Comparison of ENCODE assay signal across 10 mouse cellular contexts in genomic region chr10:52217564-52217934, GRCm38 (mm10). TPM values are rescaled to one million over a fixed set of nuclear protein-coding genes. Genes with fewer than 3 reads are reported as not detected.
DNase-seq lines count a peak whose midpoint lies in the region; ATAC-seq and TF ChIP-seq lines count a peak whose summit lies in the region.
"Had no signal": no experiment of that assay in that cellular context is flagged by ENCODE, and none has a peak within 500 bp of the region (broad histone marks: within the 10 kb centered on the region; RNA-seq: fewer than 3 reads in every experiment).

No protein-coding gene starts in this region.

- no peak overlapping the region for H3K4me2 ChIP-seq in forebrain, embryonic 13.5 days
- H3K4me2 ChIP-seq in forebrain, embryonic 11.5 days (ENCODE audit: low read depth, low read length, severe bottlenecking) = no peak overlapping the region
- H3K4me2 ChIP-seq in lung, embryonic 14.5 days = no peak overlapping the region
- H3K4me2 ChIP-seq in hindbrain, embryonic 14.5 days (replicated peaks) = no peak overlapping the region
- H3K4me2 ChIP-seq in midbrain, embryonic 16.5 days (ENCODE audit: low read length) = no peak overlapping the region
- H3K4me2 ChIP-seq in liver, postnatal 0 days (ENCODE audit: low read depth, low read length) = no peak overlapping the region
- H3K4me2 ChIP-seq: embryonic facial prominence, embryonic 13.5 days had no signal

- no peak overlapping the region for H3K27ac ChIP-seq in forebrain, embryonic 13.5 days
- H3K27ac ChIP-seq in forebrain, embryonic 11.5 days (ENCODE audit: low read depth, low read length) = no peak overlapping the region
- 0 out of 2 replicates have a peak overlapping the region, but pooled peaks have one; percentile 10 for H3K27ac ChIP-seq in lung, embryonic 14.5 days (ENCODE audit: low read depth)
- no peak overlapping the region for H3K27ac ChIP-seq in hindbrain, embryonic 14.5 days
- no peak overlapping the region for H3K27ac ChIP-seq in midbrain, embryonic 16.5 days (ENCODE audit: low read length)
- no peak overlapping the region for H3K27ac ChIP-seq in liver, postnatal 0 days (ENCODE audit: low read depth)
- H3K27ac ChIP-seq: embryonic facial prominence, embryonic 13.5 days had no signal

- no peak for TF ChIP-seq EP300 in liver, postnatal 0 days (IDR thresholded peaks at IDR 0.05; ENCODE audit: low read depth)

- H3K27me3 ChIP-seq in forebrain, embryonic 13.5 days = no peaks in the 10 kb centered on the region
- H3K27me3 ChIP-seq in forebrain, embryonic 11.5 days (ENCODE audit: control insufficient read depth, insufficient read depth, low read length) = no peaks in the 10 kb centered on the region
- no peaks in the 10 kb centered on the region for H3K27me3 ChIP-seq in lung, embryonic 14.5 days (ENCODE audit: insufficient read depth, low read length)
- H3K27me3 ChIP-seq in hindbrain, embryonic 14.5 days (ENCODE audit: control insufficient read depth, insufficient read depth, low read length) = no peaks in the 10 kb centered on the region
- H3K27me3 ChIP-seq in midbrain, embryonic 16.5 days (ENCODE audit: control insufficient read depth, insufficient read depth, low read depth, low read length) = no peaks in the 10 kb centered on the region
- H3K27me3 ChIP-seq in liver, postnatal 0 days (ENCODE audit: insufficient read depth, low read length) = no peaks in the 10 kb centered on the region
- H3K27me3 ChIP-seq: embryonic facial prominence, embryonic 13.5 days had no signal

- no peaks in the 10 kb centered on the region for H3K9me3 ChIP-seq in forebrain, embryonic 13.5 days (replicated peaks)
- no peaks in the 10 kb centered on the region for H3K9me3 ChIP-seq in forebrain, embryonic 11.5 days (ENCODE audit: control insufficient read depth, low read length)
- H3K9me3 ChIP-seq in lung, embryonic 14.5 days (ENCODE audit: low read depth, low read length) = no peaks in the 10 kb centered on the region
- H3K9me3 ChIP-seq in hindbrain, embryonic 14.5 days (ENCODE audit: control insufficient read depth, low read length) = no peaks in the 10 kb centered on the region
- no peaks in the 10 kb centered on the region for H3K9me3 ChIP-seq in midbrain, embryonic 16.5 days (replicated peaks; ENCODE audit: control insufficient read depth, low read length, poor library complexity, severe bottlenecking)
- no peaks in the 10 kb centered on the region for H3K9me3 ChIP-seq in liver, postnatal 0 days (ENCODE audit: low read length)
- H3K9me3 ChIP-seq: embryonic facial prominence, embryonic 13.5 days had no signal

- H3K4me3 ChIP-seq in forebrain, embryonic 13.5 days = no peak overlapping the region
- H3K4me3 ChIP-seq in forebrain, embryonic 11.5 days (ENCODE audit: low read depth, low read length) = no peak overlapping the region
- H3K4me3 ChIP-seq in lung, embryonic 14.5 days (ENCODE audit: low read depth, low read length) = no peak overlapping the region
- H3K4me3 ChIP-seq in lung, adult 2 months (replicated peaks; ENCODE audit: extremely low read depth, low read depth, low read length) = no peak overlapping the region
- H3K4me3 ChIP-seq in hindbrain, embryonic 14.5 days (replicated peaks; ENCODE audit: low read length) = no peak overlapping the region
- H3K4me3 ChIP-seq in midbrain, embryonic 16.5 days (ENCODE audit: low read depth, low read length) = no peak overlapping the region
- no peak overlapping the region for H3K4me3 ChIP-seq in liver, postnatal 0 days (ENCODE audit: low read depth, low read length)
- H3K4me3 ChIP-seq: embryonic facial prominence, embryonic 13.5 days had no signal

- no peak for TF ChIP-seq CTCF in lung, embryonic 14.5 days (IDR thresholded peaks at IDR 0.05; ENCODE audit: low read depth)
- TF ChIP-seq CTCF in lung, adult 2 months (IDR thresholded peaks at IDR 0.05; ENCODE audit: insufficient read depth, low read length) = no peak
- no peak for TF ChIP-seq CTCF in liver, postnatal 0 days (IDR thresholded peaks at IDR 0.05; ENCODE audit: low read depth)

- H3K9ac ChIP-seq in forebrain, embryonic 13.5 days = 0 out of 2 replicates have a peak overlapping the region, but pooled peaks have one; percentile 13
- H3K9ac ChIP-seq in forebrain, embryonic 11.5 days (ENCODE audit: low read length) = no peak overlapping the region
- H3K9ac ChIP-seq in lung, embryonic 14.5 days = no peak overlapping the region
- no peak overlapping the region for H3K9ac ChIP-seq in hindbrain, embryonic 14.5 days
- no peak overlapping the region for H3K9ac ChIP-seq in midbrain, embryonic 16.5 days (ENCODE audit: low read depth, low read length)
- H3K9ac ChIP-seq in liver, postnatal 0 days (replicated peaks) = no peak overlapping the region
- H3K9ac ChIP-seq: embryonic facial prominence, embryonic 13.5 days had no signal

- WGBS in forebrain, embryonic 13.5 days = 47% methylated on average over 7 of the region's 7 CpGs
- 53% methylated on average over 7 of the region's 7 CpGs for WGBS in forebrain, embryonic 11.5 days
- 39% methylated on average over 7 of the region's 7 CpGs for WGBS in lung, embryonic 14.5 days
- 41% methylated on average over 7 of the region's 7 CpGs for WGBS in lung, adult 2 months
- WGBS in hindbrain, embryonic 14.5 days = 54% methylated on average over 7 of the region's 7 CpGs
- 52% methylated on average over 7 of the region's 7 CpGs for WGBS in midbrain, embryonic 16.5 days
- 46% methylated on average over 7 of the region's 7 CpGs for WGBS in liver, postnatal 0 days (ENCODE audit: insufficient replicate concordance)

- DNase-seq in forebrain, embryonic 11.5 days (ENCODE audit: low spot score) = no peak
- no peak for DNase-seq in lung, embryonic 14.5 days
- DNase-seq in lung, adult 2 months = no peak
- DNase-seq in hindbrain, embryonic 14.5 days (ENCODE audit: low spot score) = no peak
- no peak for DNase-seq in gastrocnemius, postnatal 10 days
- DNase-seq in liver, postnatal 0 days = no peak
- DNase-seq: lung, postnatal 10 days had no signal

- no peak for TF ChIP-seq POLR2A in lung, adult 2 months (IDR thresholded peaks at IDR 0.05; ENCODE audit: borderline replicate concordance, extremely low read depth, low read depth, low read length)

- no peaks in the 10 kb centered on the region for H3K4me1 ChIP-seq in forebrain, embryonic 13.5 days
- no peaks in the 10 kb centered on the region for H3K4me1 ChIP-seq in forebrain, embryonic 11.5 days (replicated peaks; ENCODE audit: control insufficient read depth, insufficient read depth, low read length)
- no peaks in the 10 kb centered on the region for H3K4me1 ChIP-seq in lung, embryonic 14.5 days (ENCODE audit: insufficient read depth)
- H3K4me1 ChIP-seq in lung, adult 2 months (ENCODE audit: control insufficient read depth, insufficient read depth, low read length) = no peaks in the 10 kb centered on the region; the same call in 1 of the 2 replicates
- no peaks in the 10 kb centered on the region for H3K4me1 ChIP-seq in hindbrain, embryonic 14.5 days (replicated peaks; ENCODE audit: control insufficient read depth, insufficient read depth, low read length)
- no peaks in the 10 kb centered on the region for H3K4me1 ChIP-seq in midbrain, embryonic 16.5 days (ENCODE audit: control insufficient read depth, insufficient read depth, low read length)
- H3K4me1 ChIP-seq in liver, postnatal 0 days (ENCODE audit: insufficient read depth) = no peaks in the 10 kb centered on the region
- H3K4me1 ChIP-seq: embryonic facial prominence, embryonic 13.5 days had no signal

- H3K36me3 ChIP-seq in forebrain, embryonic 13.5 days (ENCODE audit: poor library complexity, severe bottlenecking) = no peaks in the 10 kb centered on the region
- H3K36me3 ChIP-seq in forebrain, embryonic 11.5 days (ENCODE audit: control insufficient read depth, insufficient read depth, low read length) = no peaks in the 10 kb centered on the region
- H3K36me3 ChIP-seq in lung, embryonic 14.5 days (ENCODE audit: insufficient read depth) = no peaks in the 10 kb centered on the region
- no peaks in the 10 kb centered on the region for H3K36me3 ChIP-seq in hindbrain, embryonic 14.5 days (replicated peaks; ENCODE audit: control insufficient read depth, insufficient read depth)
- H3K36me3 ChIP-seq in midbrain, embryonic 16.5 days (ENCODE audit: control insufficient read depth, insufficient read depth, low read length) = no peaks in the 10 kb centered on the region
- no peaks in the 10 kb centered on the region for H3K36me3 ChIP-seq in liver, postnatal 0 days (replicated peaks; ENCODE audit: insufficient read depth, low read length)
- H3K36me3 ChIP-seq: embryonic facial prominence, embryonic 13.5 days had no signal

- ATAC-seq in forebrain, embryonic 13.5 days = peak; percentile 81
- ATAC-seq in forebrain, embryonic 11.5 days (replicated peaks; ENCODE audit: low FRiP score) = no peak
- peak; percentile 32; the same call in 1 of the 2 replicates for ATAC-seq in lung, embryonic 14.5 days (ENCODE audit: insufficient read depth)
- ATAC-seq in hindbrain, embryonic 14.5 days (ENCODE audit: low FRiP score) = peak; percentile 63; the same call in 1 of the 2 replicates
- ATAC-seq in midbrain, embryonic 16.5 days = peak; percentile 72
- no peak for ATAC-seq in liver, postnatal 0 days

RNA-seq across cellular contexts. Expression of gene Dcbld1, which starts 15.9 kb away (rescaled TPM):
- polyA plus RNA-seq in forebrain, embryonic 13.5 days (2015; fragmentation: Nextera tagmentation; extraction: Ambion mirVana) = 21.8 and 22.7 TPM in 2 replicates
- 22.0 and 23.9 TPM in 2 replicates for polyA plus RNA-seq in forebrain, embryonic 11.5 days (2014; fragmentation: Nextera tagmentation; extraction: Ambion mirVana)
- 23.4 and 24.5 TPM in 2 replicates for polyA plus RNA-seq in lung, embryonic 14.5 days (2014; fragmentation: Nextera tagmentation; extraction: Ambion mirVana)
- polyA plus RNA-seq in lung, adult 2 months (2012; rRNA removed) = 7.7 and 8.2 TPM in 2 replicates
- 21.8 and 23.6 TPM in 2 replicates for polyA plus RNA-seq in hindbrain, embryonic 14.5 days (2014; fragmentation: Nextera tagmentation; extraction: Ambion mirVana)
- 18.7 and 20.4 TPM in 2 replicates for polyA plus RNA-seq in midbrain, embryonic 16.5 days (2015; fragmentation: Nextera tagmentation; extraction: Ambion mirVana)
- total RNA-seq in gastrocnemius, postnatal 10 days (2021) = 1 to 10 TPM; 3.7 TPM
- polyA plus RNA-seq in liver, postnatal 0 days (2015; fragmentation: Nextera tagmentation; extraction: Ambion mirVana) = 5.1 and 7.4 TPM in 2 replicates

RNA-seq across cellular contexts. Expression of gene Ros1, which starts 22.5 kb away (rescaled TPM):
- polyA plus RNA-seq in forebrain, embryonic 13.5 days (2015; fragmentation: Nextera tagmentation; extraction: Ambion mirVana) = not detected in 2 replicates
- polyA plus RNA-seq in forebrain, embryonic 11.5 days (2014; fragmentation: Nextera tagmentation; extraction: Ambion mirVana) = not detected in 2 replicates
- polyA plus RNA-seq in lung, embryonic 14.5 days (2014; fragmentation: Nextera tagmentation; extraction: Ambion mirVana) = 0.07 TPM in 2 replicates
- 0.11 and 0.38 TPM in 2 replicates for polyA plus RNA-seq in lung, adult 2 months (2012; rRNA removed)
- polyA plus RNA-seq in hindbrain, embryonic 14.5 days (2014; fragmentation: Nextera tagmentation; extraction: Ambion mirVana) = 0.04 TPM in 1 of 2 replicates, not detected in the other
- not detected in 2 replicates for polyA plus RNA-seq in midbrain, embryonic 16.5 days (2015; fragmentation: Nextera tagmentation; extraction: Ambion mirVana)
- total RNA-seq in gastrocnemius, postnatal 10 days (2021) = under 1 TPM; 0.16 TPM
- polyA plus RNA-seq in liver, postnatal 0 days (2015; fragmentation: Nextera tagmentation; extraction: Ambion mirVana) = not detected in 2 replicates
- polyA plus RNA-seq: embryonic facial prominence, embryonic 13.5 days had no signal

Comparison
In these comparisons a context has a peak if more than half of its experiments do, and no peak if none do; other contexts are left out.
1. ATAC-seq: peak in forebrain, embryonic 13.5 days (single experiment), lung, embryonic 14.5 days (single experiment), hindbrain, embryonic 14.5 days (single experiment) and midbrain, embryonic 16.5 days (single experiment); none in forebrain, embryonic 11.5 days (single experiment) and liver, postnatal 0 days (single experiment).